Mouse (Mus musculus) heart, adult 2 months (tissue): Measurements from ENCODE around the gene Ccm2. TPM values are rescaled to one million over a fixed set of nuclear protein-coding genes. Genes with fewer than 3 reads are reported as not detected.

Experiments
- DNase-seq, 2 experiments: peaks; one replicate each; pipeline ENCODE4 v3.0.0; 2021
- H3K27ac ChIP-seq: fragments of 200-600 bp; 2 replicates; pipeline ENCODE4 v1.8.1; 2022
- H3K27me3 ChIP-seq: fragments of 200-500 bp; 2 replicates; pipeline ENCODE4 v1.6.1; 2012; ENCODE audit warnings: mild to moderate bottlenecking, low read length, inconsistent platforms, mixed read lengths; ENCODE audit not compliant: control insufficient read depth, insufficient read depth
- H3K36me3 ChIP-seq: fragments of 200-500 bp; 2 replicates; pipeline ENCODE4 v1.6.1; 2012; ENCODE audit warnings: low read length, inconsistent platforms; ENCODE audit not compliant: control insufficient read depth, insufficient read depth
- H3K4me1 ChIP-seq: fragments of 200-500 bp; 2 replicates; pipeline ENCODE4 v1.6.1; 2011; ENCODE audit warnings: low read length; ENCODE audit not compliant: control insufficient read depth, insufficient read depth
- H3K4me3 ChIP-seq: fragments of 200-600 bp; 2 replicates; pipeline ENCODE4 v1.8.1; 2022
- H3K79me2 ChIP-seq: fragments of 200-500 bp; replicated peaks from 2 replicates; pipeline ENCODE4 v1.6.1; 2012; ENCODE audit warnings: mild to moderate bottlenecking, inconsistent platforms, low read length, moderate library complexity, mixed read lengths; ENCODE audit not compliant: control insufficient read depth, insufficient read depth
- H3K9ac ChIP-seq: fragments of 200-500 bp; 2 replicates; pipeline ENCODE4 v1.6.1; 2012; ENCODE audit warnings: low read depth, mild to moderate bottlenecking, control low read depth, inconsistent platforms, low read length, mixed read lengths
- CTCF ChIP-seq: fragments of 200-600 bp; IDR thresholded peaks from 2 replicates; pipeline ENCODE4 v1.8.1; 2022; ENCODE audit warnings: antibody characterized with exemption, mild to moderate bottlenecking, moderate library complexity
- EP300 ChIP-seq: fragments of 200-500 bp; IDR thresholded peaks from 2 replicates; pipeline ENCODE4 v1.6.1; 2011; ENCODE audit warnings: low read depth, low read length, control low read depth; ENCODE audit not compliant: insufficient read depth
- POLR2A ChIP-seq: fragments of 200-500 bp; IDR thresholded peaks from 2 replicates; pipeline ENCODE4 v1.6.1; 2011; ENCODE audit warnings: mild to moderate bottlenecking, low read depth, low read length, control low read depth; ENCODE audit not compliant: insufficient read depth
- WGBS: fragments of 180-500 bp; shearing (Covaris S2); methylation state at CpG from one replicate; pipeline ENCODE4 v1.1.7; 2018; 5-methylcytosine and 5-hydroxymethylcytosine counted together
- intact Hi-C: fragments of 180-260 bp; cut with DNase I; formaldehyde crosslinking; loops from one replicate; pipeline ENCODE4 v1.15.1; 2025
- polyA plus RNA-seq: library from polyadenylated mRNA; depleted of rRNA; stranded (reverse); fragments of >200 nt; gene quantifications from 2 replicates; pipeline ENCODE4 v1.2.3, GENCODE M21; 2012
- total RNA-seq, 2 experiments: library from RNA; stranded (reverse); gene quantifications; 2 replicates each; pipeline ENCODE4 v1.2.3; 2021

The Ccm2 gene
- total and polyA plus RNA-seq, 3 experiments, result 25.6 to 54.1 (median 28.5) TPM

GRCm38 (mm10) chr11:6587249-6587940 lies 40.7 kb downstream of the Ccm2 start:
- TF ChIP-seq POLR2A, result no peak
- DNase-seq, result no peak
- Histone ChIP-seq H3K4me1 (peaks cover 6% of the 10 kb centered on the region), H3K9ac (no peak overlapping the region), H3K27ac (no peak overlapping the region; the same call in 1 of the 2 replicates), H3K4me3 (no peak overlapping the region), H3K36me3 (peaks cover 4% of the 10 kb centered on the region; the same call in 1 of the 2 replicates), H3K27me3 (no peaks in the 10 kb centered on the region), H3K79me2 (no peaks in the 10 kb centered on the region)
- intact Hi-C loops, result loop anchor here (5.0 kb wide), 1 partner anchor 40 kb away; the partner anchor contains the start of gene Ccm2
- WGBS, result 74% methylated on average over 7 of the region's 7 CpGs

GRCm38 (mm10) chr11:6588295-6588694 lies 41.6 kb downstream of the Ccm2 start:
- 89% methylated on average over 7 of the region's 7 CpGs for WGBS
- H3K36me3 ChIP-seq, result peaks cover 4% of the 10 kb centered on the region; the same call in 1 of the 2 replicates
- no peak overlapping the region for H3K27ac ChIP-seq
- no peak overlapping the region for H3K9ac ChIP-seq
- H3K4me1 ChIP-seq, result peaks cover 6% of the 10 kb centered on the region
- H3K27me3 ChIP-seq, result no peaks in the 10 kb centered on the region
- H3K4me3 ChIP-seq, result no peak overlapping the region
- intact Hi-C loops, result loop anchor here (5.0 kb wide), 1 partner anchor 41 kb away; the partner anchor contains the start of gene Ccm2
- H3K79me2 ChIP-seq, result no peaks in the 10 kb centered on the region
- no peak for TF ChIP-seq EP300
- TF ChIP-seq CTCF, result no peak
- TF ChIP-seq POLR2A, result no peak
- no peak for DNase-seq

GRCm38 (mm10) chr11:6589838-6590237 lies 43.2 kb downstream of the Ccm2 start:
- Histone ChIP-seq H3K9ac (no peak overlapping the region), H3K4me3 (no peak overlapping the region), H3K27me3 (no peaks in the 10 kb centered on the region), H3K27ac (no peak overlapping the region), H3K4me1 (peaks cover 6% of the 10 kb centered on the region), H3K36me3 (peaks cover 4% of the 10 kb centered on the region; the same call in 1 of the 2 replicates), H3K79me2 (no peaks in the 10 kb centered on the region)
- no peak for DNase-seq
- 88% methylated on average over 7 of the region's 7 CpGs for WGBS
- TF ChIP-seq CTCF (no peak), EP300 (no peak), POLR2A (no peak)
- intact Hi-C loops, result loop anchor here (5.0 kb wide), 1 partner anchor 43 kb away; the partner anchor contains the start of gene Ccm2

- intact Hi-C loops, result no loop called here
These were observed 44.4 kb downstream of the Ccm2 start for GRCm38 (mm10) chr11:6590933-6591675.

GRCm38 (mm10) chr11:6593406-6593805 lies 46.7 kb downstream of the Ccm2 start:
- Histone ChIP-seq H3K4me1 (no peaks in the 10 kb centered on the region), H3K36me3 (no peaks in the 10 kb centered on the region), H3K27ac (no peak overlapping the region), H3K27me3 (no peaks in the 10 kb centered on the region), H3K9ac (no peak overlapping the region), H3K4me3 (no peak overlapping the region), H3K79me2 (no peaks in the 10 kb centered on the region)
- no peak for TF ChIP-seq CTCF
- DNase-seq, result no peak
- 88% methylated on average over 11 of the region's 11 CpGs for WGBS
- intact Hi-C loops, result no loop called here

More at GRCm38 (mm10) chr11:6590933-6591675, 44.4 kb downstream of the Ccm2 start:
- no peaks in the 10 kb centered on the region for H3K79me2 ChIP-seq
- no peaks in the 10 kb centered on the region for H3K27me3 ChIP-seq
- no peak overlapping the region for H3K9ac ChIP-seq
- H3K4me3 ChIP-seq, result no peak overlapping the region
- peaks cover 4% of the 10 kb centered on the region; the same call in 1 of the 2 replicates for H3K36me3 ChIP-seq
- TF ChIP-seq POLR2A, result no peak
- TF ChIP-seq EP300, result no peak
- TF ChIP-seq CTCF, result no peak
- peaks cover 3% of the 10 kb centered on the region; the same call in 1 of the 2 replicates for H3K4me1 ChIP-seq
- no peak overlapping the region for H3K27ac ChIP-seq
- no peak for DNase-seq
- WGBS, result 85% methylated on average over 10 of the region's 10 CpGs

GRCm38 (mm10) chr11:6594845-6595244 lies 48.2 kb downstream of the Ccm2 start:
- 68% methylated on average over 6 of the region's 6 CpGs for WGBS
- Histone ChIP-seq H3K27ac (no peak overlapping the region), H3K9ac (no peak overlapping the region), H3K4me3 (no peak overlapping the region), H3K4me1 (no peaks in the 10 kb centered on the region), H3K79me2 (no peaks in the 10 kb centered on the region), H3K36me3 (no peaks in the 10 kb centered on the region), H3K27me3 (no peaks in the 10 kb centered on the region)
- intact Hi-C loops, result no loop called here
- no peak for DNase-seq
- TF ChIP-seq CTCF (no peak), EP300 (no peak), POLR2A (no peak)
